Mouse (Mus musculus): ENCODE results near the gene Ccdc81. TPM values are rescaled to one million over a fixed set of nuclear protein-coding genes. Genes with fewer than 3 reads are reported as not detected.

The Ccdc81 gene
- polyA plus RNA-seq, 1 experiment from 2014 or later, result not detected

- no peak overlapping the region for H3K4me2 ChIP-seq (ENCODE audit: low read length)
Measured at GRCm38 (mm10) chr7:89852158-89853095, 51.0 kb downstream of the Ccdc81 start.

GRCm38 (mm10) chr7:89850510-89850909 lies 52.9 kb downstream of the Ccdc81 start:
- no peak for DNase-seq (ENCODE audit: low spot score)
- Histone ChIP-seq H3K4me3 (ENCODE audit: low read depth, low read length) (no peak overlapping the region), H3K9ac (ENCODE audit: low read length) (no peak overlapping the region), H3K4me1 (replicated peaks; ENCODE audit: control insufficient read depth, insufficient read depth, low read length) (no peaks in the 10 kb centered on the region), H3K9me3 (ENCODE audit: control insufficient read depth, low read length) (no peaks in the 10 kb centered on the region), H3K4me2 (ENCODE audit: low read length) (no peak overlapping the region), H3K36me3 (ENCODE audit: control insufficient read depth, insufficient read depth, low read length) (no peaks in the 10 kb centered on the region), H3K27me3 (replicated peaks; ENCODE audit: control insufficient read depth, insufficient read depth, low read length) (no peaks in the 10 kb centered on the region), H3K27ac (ENCODE audit: low read depth) (no peak overlapping the region)
- 82% methylated on average over 3 of the region's 3 CpGs for WGBS
- ATAC-seq (replicated peaks; ENCODE audit: low FRiP score, low TSS enrichment, low read depth), result no peak

More at GRCm38 (mm10) chr7:89852158-89853095, 51.0 kb downstream of the Ccdc81 start:
- ATAC-seq (replicated peaks; ENCODE audit: low FRiP score, low TSS enrichment, low read depth) (no peak), DNase-seq (ENCODE audit: low spot score) (no peak)
- Histone ChIP-seq H3K9ac (ENCODE audit: low read length) (no peak overlapping the region), H3K27me3 (replicated peaks; ENCODE audit: control insufficient read depth, insufficient read depth, low read length) (no peaks in the 10 kb centered on the region), H3K36me3 (ENCODE audit: control insufficient read depth, insufficient read depth, low read length) (no peaks in the 10 kb centered on the region), H3K27ac (ENCODE audit: low read depth) (no peak overlapping the region), H3K9me3 (ENCODE audit: control insufficient read depth, low read length) (no peaks in the 10 kb centered on the region), H3K4me3 (ENCODE audit: low read depth, low read length) (no peak overlapping the region), H3K4me1 (replicated peaks; ENCODE audit: control insufficient read depth, insufficient read depth, low read length) (no peaks in the 10 kb centered on the region)
- 46% methylated on average over 10 of the region's 10 CpGs for WGBS

DNA sequence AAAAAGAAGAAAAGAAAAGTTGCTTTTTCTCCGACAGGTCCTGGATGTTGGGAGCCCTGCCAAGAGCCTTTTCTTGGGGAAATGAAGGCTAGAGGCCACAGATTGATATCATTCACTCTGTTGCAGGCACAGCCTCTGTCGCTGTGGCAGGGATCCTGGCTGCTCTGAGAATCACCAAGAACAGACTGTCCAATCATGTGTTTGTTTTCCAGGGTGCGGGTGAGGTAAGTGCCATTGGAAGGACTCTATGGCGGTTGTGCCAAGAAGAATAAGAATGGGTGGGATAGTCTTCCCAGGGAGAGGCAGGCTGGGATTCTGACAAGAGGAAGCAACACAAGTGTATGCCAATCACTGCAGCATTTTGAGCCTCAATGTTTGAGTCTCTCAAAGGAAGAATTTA lies 57.8 kb downstream of the Ccdc81 start:
- ATAC-seq (replicated peaks; ENCODE audit: low FRiP score, low TSS enrichment, low read depth) (no peak), DNase-seq (ENCODE audit: low spot score) (no peak)
- WGBS, result 83% methylated on average over 4 of the region's 4 CpGs
- no peaks in the 10 kb centered on the region for H3K9me3 ChIP-seq (ENCODE audit: control insufficient read depth, low read length)
- H3K27ac ChIP-seq (ENCODE audit: low read depth), result no peak overlapping the region
- no peaks in the 10 kb centered on the region for H3K27me3 ChIP-seq (replicated peaks; ENCODE audit: control insufficient read depth, insufficient read depth, low read length)
- no peak overlapping the region for H3K4me2 ChIP-seq (ENCODE audit: low read length)
- H3K36me3 ChIP-seq (ENCODE audit: control insufficient read depth, insufficient read depth, low read length), result no peaks in the 10 kb centered on the region
- H3K4me1 ChIP-seq (replicated peaks; ENCODE audit: control insufficient read depth, insufficient read depth, low read length), result no peaks in the 10 kb centered on the region
- no peak overlapping the region for H3K4me3 ChIP-seq (ENCODE audit: low read depth, low read length)
- H3K9ac ChIP-seq (ENCODE audit: low read length), result no peak overlapping the region

DNA sequence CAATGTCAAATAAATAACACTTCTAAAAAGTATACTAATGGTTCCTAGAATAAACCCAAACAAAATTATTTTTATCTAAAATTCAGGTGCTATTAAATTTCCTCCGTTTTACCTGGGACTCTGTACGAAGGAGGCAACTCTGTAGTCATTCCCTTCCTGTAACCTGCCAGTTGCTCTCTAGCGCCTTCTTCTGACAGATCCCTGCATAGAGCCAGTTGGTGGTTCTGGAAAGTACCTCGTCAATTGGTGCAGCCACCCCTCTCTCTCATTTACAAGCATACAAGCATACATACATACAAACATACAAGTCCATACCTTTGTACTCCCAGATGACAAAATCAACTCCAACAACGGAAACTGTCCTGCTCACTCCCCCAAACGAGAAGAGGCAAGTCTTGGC lies 59.9 kb downstream of the Ccdc81 start:
- Histone ChIP-seq H3K27me3 (replicated peaks; ENCODE audit: control insufficient read depth, insufficient read depth, low read length) (no peaks in the 10 kb centered on the region), H3K4me2 (ENCODE audit: low read length) (no peak overlapping the region), H3K9me3 (ENCODE audit: control insufficient read depth, low read length) (no peaks in the 10 kb centered on the region), H3K9ac (ENCODE audit: low read length) (no peak overlapping the region), H3K27ac (ENCODE audit: low read depth) (no peak overlapping the region), H3K36me3 (ENCODE audit: control insufficient read depth, insufficient read depth, low read length) (no peaks in the 10 kb centered on the region), H3K4me1 (replicated peaks; ENCODE audit: control insufficient read depth, insufficient read depth, low read length) (no peaks in the 10 kb centered on the region), H3K4me3 (ENCODE audit: low read depth, low read length) (no peak overlapping the region)
- 30% methylated on average over 6 of the region's 6 CpGs for WGBS
- DNase-seq (ENCODE audit: low spot score) (no peak), ATAC-seq (replicated peaks; ENCODE audit: low FRiP score, low TSS enrichment, low read depth) (no peak)

GRCm38 (mm10) chr7:89843121-89843520 lies 60.3 kb downstream of the Ccdc81 start:
- Histone ChIP-seq H3K36me3 (ENCODE audit: control insufficient read depth, insufficient read depth, low read length) (no peaks in the 10 kb centered on the region), H3K9ac (ENCODE audit: low read length) (no peak overlapping the region), H3K27me3 (replicated peaks; ENCODE audit: control insufficient read depth, insufficient read depth, low read length) (no peaks in the 10 kb centered on the region), H3K4me1 (replicated peaks; ENCODE audit: control insufficient read depth, insufficient read depth, low read length) (no peaks in the 10 kb centered on the region), H3K4me3 (ENCODE audit: low read depth, low read length) (no peak overlapping the region), H3K27ac (ENCODE audit: low read depth) (no peak overlapping the region), H3K9me3 (ENCODE audit: control insufficient read depth, low read length) (no peaks in the 10 kb centered on the region), H3K4me2 (ENCODE audit: low read length) (no peak overlapping the region)
- DNase-seq (ENCODE audit: low spot score), result no peak
- WGBS, result 68% methylated on average over 6 of the region's 6 CpGs
- ATAC-seq (replicated peaks; ENCODE audit: low FRiP score, low TSS enrichment, low read depth), result no peak

DNA sequence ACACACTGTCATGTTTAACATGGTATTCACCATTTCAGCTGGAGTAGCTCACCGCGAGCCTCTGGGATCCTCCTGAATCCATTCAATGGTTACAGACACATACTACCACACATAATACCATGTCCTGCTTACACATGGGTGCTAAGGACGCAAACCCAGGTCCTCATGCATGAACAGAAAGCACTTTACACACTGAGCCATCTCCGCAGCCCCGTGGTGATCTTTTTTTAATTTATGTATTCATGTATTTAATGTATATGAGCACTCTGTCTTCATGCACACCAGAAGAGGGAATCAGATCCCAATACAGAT lies 61.1 kb downstream of the Ccdc81 start:
- H3K4me2 ChIP-seq (ENCODE audit: low read length), result no peak overlapping the region
- H3K9ac ChIP-seq (ENCODE audit: low read length), result no peak overlapping the region
- no peak overlapping the region for H3K4me3 ChIP-seq (ENCODE audit: low read depth, low read length)
- DNase-seq (ENCODE audit: low spot score) (no peak), ATAC-seq (replicated peaks; ENCODE audit: low FRiP score, low TSS enrichment, low read depth) (no peak)
- no peaks in the 10 kb centered on the region for H3K9me3 ChIP-seq (ENCODE audit: control insufficient read depth, low read length)
- H3K27me3 ChIP-seq (replicated peaks; ENCODE audit: control insufficient read depth, insufficient read depth, low read length), result no peaks in the 10 kb centered on the region
- H3K36me3 ChIP-seq (ENCODE audit: control insufficient read depth, insufficient read depth, low read length), result no peaks in the 10 kb centered on the region
- no peaks in the 10 kb centered on the region for H3K4me1 ChIP-seq (replicated peaks; ENCODE audit: control insufficient read depth, insufficient read depth, low read length)
- 89% methylated on average over 5 of the region's 5 CpGs for WGBS
- no peak overlapping the region for H3K27ac ChIP-seq (ENCODE audit: low read depth)

DNA sequence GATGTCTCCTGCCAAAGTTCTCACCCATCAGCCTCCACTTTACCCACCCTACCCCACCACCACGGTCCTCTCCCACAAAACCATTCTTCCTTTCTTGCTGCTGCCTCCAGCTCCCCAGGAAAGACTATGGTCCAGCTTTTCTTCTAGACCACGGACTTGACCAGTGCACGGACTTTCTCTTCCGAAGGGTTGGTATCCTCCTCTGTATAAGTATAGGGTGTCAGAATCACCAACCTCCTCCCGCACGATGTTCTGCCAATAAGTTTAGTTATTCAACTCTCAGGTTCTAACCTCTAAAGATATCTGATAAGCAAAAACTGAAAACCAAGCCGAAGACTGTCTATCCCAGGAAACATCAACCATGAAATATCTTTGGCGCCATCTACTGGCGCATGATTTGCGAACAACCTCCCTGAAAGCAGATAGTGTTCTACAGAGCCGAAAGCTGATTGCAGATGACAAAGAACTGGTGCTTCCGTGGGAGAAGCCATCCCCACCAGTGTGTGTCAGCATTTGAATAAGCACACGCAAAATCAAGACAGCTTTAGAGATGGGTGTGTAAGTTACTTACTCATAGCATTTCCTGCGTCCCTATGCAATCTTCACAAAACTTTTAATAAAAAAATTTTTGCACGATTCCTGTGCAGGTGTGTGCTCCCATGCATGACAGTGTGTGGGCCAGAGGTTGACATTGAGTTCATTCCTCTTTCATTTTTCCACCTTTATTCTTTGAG lies 61.6 kb downstream of the Ccdc81 start:
- no peak overlapping the region for H3K27ac ChIP-seq (ENCODE audit: low read depth)
- ATAC-seq (replicated peaks; ENCODE audit: low FRiP score, low TSS enrichment, low read depth), result peak; percentile 76; the same call in 1 of the 2 replicates
- no peak overlapping the region for H3K4me3 ChIP-seq (ENCODE audit: low read depth, low read length)
- no peak overlapping the region for H3K4me2 ChIP-seq (ENCODE audit: low read length)
- H3K9me3 ChIP-seq (ENCODE audit: control insufficient read depth, low read length), result no peaks in the 10 kb centered on the region
- DNase-seq (ENCODE audit: low spot score), result peak; percentile 89
- H3K36me3 ChIP-seq (ENCODE audit: control insufficient read depth, insufficient read depth, low read length), result no peaks in the 10 kb centered on the region
- H3K4me1 ChIP-seq (replicated peaks; ENCODE audit: control insufficient read depth, insufficient read depth, low read length), result no peaks in the 10 kb centered on the region
- WGBS, result 36% methylated on average over 15 of the region's 15 CpGs
- H3K27me3 ChIP-seq (replicated peaks; ENCODE audit: control insufficient read depth, insufficient read depth, low read length), result no peaks in the 10 kb centered on the region
- no peak overlapping the region for H3K9ac ChIP-seq (ENCODE audit: low read length)

DNA sequence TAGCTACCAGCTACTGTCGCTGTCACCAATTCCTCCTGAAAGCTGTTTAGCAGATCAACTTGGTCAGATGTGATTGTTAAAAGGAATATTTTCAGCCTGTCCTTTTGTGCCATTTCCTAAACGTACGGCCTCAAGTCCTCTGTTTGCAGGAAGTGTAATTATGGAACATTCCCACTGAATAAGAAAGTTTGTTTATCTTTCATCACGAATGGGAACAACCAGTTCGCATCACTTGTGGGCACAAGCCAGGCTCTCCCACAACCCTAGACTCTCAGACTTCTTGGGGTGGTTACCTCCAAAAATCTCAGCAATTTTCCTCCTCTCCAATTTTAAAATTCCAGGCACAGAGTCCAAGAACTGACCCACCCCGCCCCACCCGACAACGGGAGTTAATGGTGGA lies 63.7 kb downstream of the Ccdc81 start:
- DNase-seq (ENCODE audit: low spot score), result no peak
- no peak overlapping the region for H3K9ac ChIP-seq (ENCODE audit: low read length)
- no peaks in the 10 kb centered on the region for H3K4me1 ChIP-seq (replicated peaks; ENCODE audit: control insufficient read depth, insufficient read depth, low read length)
- no peak for ATAC-seq (replicated peaks; ENCODE audit: low FRiP score, low TSS enrichment, low read depth)
- H3K27me3 ChIP-seq (replicated peaks; ENCODE audit: control insufficient read depth, insufficient read depth, low read length), result no peaks in the 10 kb centered on the region
- H3K4me3 ChIP-seq (ENCODE audit: low read depth, low read length), result no peak overlapping the region
- no peak overlapping the region for H3K4me2 ChIP-seq (ENCODE audit: low read length)
- H3K36me3 ChIP-seq (ENCODE audit: control insufficient read depth, insufficient read depth, low read length), result no peaks in the 10 kb centered on the region
- H3K27ac ChIP-seq (ENCODE audit: low read depth), result no peak overlapping the region
- WGBS, result 67% methylated on average over 8 of the region's 8 CpGs
- no peaks in the 10 kb centered on the region for H3K9me3 ChIP-seq (ENCODE audit: control insufficient read depth, low read length)

All from intestine, embryonic 14.5 days (tissue).